Comparison of ENCODE assay signal across 8 mouse cellular contexts in the genomic region with DNA sequence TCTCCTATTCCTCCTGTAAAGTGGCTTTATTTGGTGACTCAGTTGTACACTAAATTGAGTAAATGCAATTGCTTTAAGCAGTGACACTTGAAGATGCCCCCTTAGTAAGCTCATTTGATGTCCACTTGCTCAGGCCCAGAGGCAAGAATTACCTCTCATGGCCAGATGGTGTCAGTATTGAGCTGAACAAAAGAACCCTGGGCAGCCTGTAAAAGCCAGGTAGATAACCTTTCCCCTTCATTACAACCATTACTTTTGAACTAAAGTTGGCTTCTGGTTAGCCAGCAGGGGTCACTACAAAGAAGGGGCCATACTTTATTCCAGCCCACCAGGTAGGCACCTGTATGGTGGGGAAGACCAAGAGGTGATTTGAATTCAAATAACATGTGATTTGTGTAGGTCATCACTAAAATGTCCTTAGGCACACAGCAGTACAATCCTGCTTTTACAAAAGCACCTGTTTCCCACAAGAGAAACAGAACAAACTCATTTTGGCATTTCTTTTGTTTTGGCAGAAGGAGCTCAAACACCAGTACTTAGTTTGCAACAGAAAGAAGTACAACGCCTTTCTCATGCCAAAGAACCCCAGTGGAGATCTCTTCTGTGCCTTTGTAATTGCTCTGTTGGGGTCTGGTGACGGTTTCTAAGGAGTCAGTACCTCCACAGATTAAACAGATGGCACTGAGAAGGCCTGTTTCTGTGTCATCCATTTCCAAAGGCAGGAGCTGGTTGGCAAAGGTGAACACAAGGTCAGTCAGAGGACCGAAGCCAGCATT.
A peak's percentile ranks its signal among the peaks of the same experiment; 100 is the strongest.
DNase-seq lines count a peak whose midpoint lies in the region; ATAC-seq and TF ChIP-seq lines count a peak whose summit lies in the region.

No protein-coding gene starts in this region.

- no peak for TF ChIP-seq EP300 in liver, embryonic 14.5 days (IDR thresholded peaks at IDR 0.05; ENCODE audit: low read depth)

- H3K9ac ChIP-seq in liver, embryonic 14.5 days (replicated peaks): no peak overlapping the region
- no peak overlapping the region for H3K9ac ChIP-seq in neural tube, embryonic 13.5 days

- no peak overlapping the region for H3K4me3 ChIP-seq in E14TG2a.4 (replicated peaks; ENCODE audit: low read length)
- H3K4me3 ChIP-seq in liver, embryonic 14.5 days (ENCODE audit: insufficient read depth in 1 of 2, low read depth in 2 of 2, low read length in 2 of 2): no peak overlapping the region
- no peak overlapping the region for H3K4me3 ChIP-seq in neural tube, embryonic 13.5 days

- no peak overlapping the region for H3K27ac ChIP-seq in liver, embryonic 14.5 days
- H3K27ac ChIP-seq in neural tube, embryonic 13.5 days (replicated peaks): no peak overlapping the region

- peak; percentile 73 for TF ChIP-seq CTCF in E14TG2a.4 (conservative IDR thresholded peaks at IDR 0.05; ENCODE audit: low read length)
- TF ChIP-seq CTCF in liver, embryonic 14.5 days (IDR thresholded peaks at IDR 0.05; ENCODE audit: low read depth): peak; percentile 70

- peaks cover 13% of the 10 kb centered on the region for H3K4me1 ChIP-seq in E14TG2a.4 (replicated peaks; ENCODE audit: low read depth, low read length)
- no peaks in the 10 kb centered on the region for H3K4me1 ChIP-seq in liver, embryonic 14.5 days (replicated peaks; ENCODE audit: control insufficient read depth in 2 of 2, insufficient read depth in 2 of 2, low read length in 1 of 2)
- H3K4me1 ChIP-seq in neural tube, embryonic 13.5 days (replicated peaks): peaks cover 12% of the 10 kb centered on the region

- no peak overlapping the region for H3K4me2 ChIP-seq in liver, embryonic 14.5 days (ENCODE audit: low read depth)
- no peak overlapping the region for H3K4me2 ChIP-seq in neural tube, embryonic 13.5 days

- peak; percentile 64 to 90 for DNase-seq in adrenal gland, adult (ENCODE audit: inconsistent age in 2 of 2, low spot score in 1 of 2)
- peak; percentile 66 for DNase-seq in embryo, embryonic 10 days (ENCODE audit: low spot score)
- DNase-seq in heart, adult 9 months (ENCODE audit: low spot score in 2 of 2): peak; percentile 41 to 67
- DNase-seq in kidney, adult 8-10 months: peak; percentile 54 to 73
- peak in 2 of 3 experiments; percentile 24 to 42 for DNase-seq in liver, embryonic 14.5 days (ENCODE audit: low read depth in 3 of 3, low spot score in 3 of 3)
- peak; percentile 58 for DNase-seq in yolk sac, embryonic 10.5 days (ENCODE audit: low spot score)

- peaks cover 34% of the 10 kb centered on the region for H3K9me3 ChIP-seq in E14TG2a.4 (ENCODE audit: low read length)
- no peaks in the 10 kb centered on the region for H3K9me3 ChIP-seq in liver, embryonic 14.5 days (ENCODE audit: control insufficient read depth, low read length)
- no peaks in the 10 kb centered on the region for H3K9me3 ChIP-seq in neural tube, embryonic 13.5 days

- WGBS in liver, embryonic 14.5 days (ENCODE audit: insufficient replicate concordance): 78% methylated on average over 3 of the region's 3 CpGs
- 29% methylated on average over 3 of the region's 3 CpGs for WGBS in neural tube, embryonic 13.5 days

- no peak; the same call in 1 of the 2 replicates for ATAC-seq in liver, embryonic 14.5 days (ENCODE audit: insufficient read depth)
- ATAC-seq in neural tube, embryonic 13.5 days (ENCODE audit: low read depth): peak; percentile 44

- H3K36me3 ChIP-seq in E14TG2a.4 (ENCODE audit: insufficient read depth, low read length): peaks cover 21% of the 10 kb centered on the region
- peaks cover 17% of the 10 kb centered on the region; the same call in 1 of the 2 replicates for H3K36me3 ChIP-seq in liver, embryonic 14.5 days (replicated peaks; ENCODE audit: control insufficient read depth, insufficient read depth, low read depth)
- peaks cover 59% of the 10 kb centered on the region for H3K36me3 ChIP-seq in neural tube, embryonic 13.5 days

- H3K27me3 ChIP-seq in E14TG2a.4 (ENCODE audit: insufficient read depth, low read length): no peaks in the 10 kb centered on the region
- no peaks in the 10 kb centered on the region for H3K27me3 ChIP-seq in liver, embryonic 14.5 days (ENCODE audit: control insufficient read depth, insufficient read depth, low read length)
- no peaks in the 10 kb centered on the region for H3K27me3 ChIP-seq in neural tube, embryonic 13.5 days
